Mouse (Mus musculus): ENCODE measurements around the gene Slc41a3. TPM values are rescaled to one million over a fixed set of nuclear protein-coding genes. Genes with fewer than 3 reads are reported as not detected.

Slc41a3 gene
- polyA plus RNA-seq, 1 experiment: not detected

GRCm38 (mm10) chr6:90616481-90616880 is 12.0 kb downstream of the Slc41a3 start:
- H3K4me3 ChIP-seq (ENCODE audit: insufficient read depth, low read depth, low read length): no peak overlapping the region
- WGBS: 97% methylated on average over 6 of the region's 6 CpGs
- H3K4me1 ChIP-seq (ENCODE audit: control insufficient read depth, insufficient read depth, low read length): peaks cover 3% of the 10 kb centered on the region; the same call in 1 of the 2 replicates
- TF ChIP-seq POLR2A (IDR thresholded peaks at IDR 0.05; ENCODE audit: insufficient read depth, low read depth, low read length) (no peak), CTCF (IDR thresholded peaks at IDR 0.05; ENCODE audit: insufficient read depth, low read depth, low read length) (no peak)
- no peak overlapping the region for H3K27ac ChIP-seq (ENCODE audit: insufficient read depth, low read depth, low read length)

- peaks cover 7% of the 10 kb centered on the region for H3K4me1 ChIP-seq (ENCODE audit: control insufficient read depth, insufficient read depth, low read length)
- 86% methylated on average over 4 of the region's 4 CpGs for WGBS
- no peak for TF ChIP-seq CTCF (IDR thresholded peaks at IDR 0.05; ENCODE audit: insufficient read depth, low read depth, low read length)
- TF ChIP-seq POLR2A (IDR thresholded peaks at IDR 0.05; ENCODE audit: insufficient read depth, low read depth, low read length): no peak
- no peak overlapping the region for H3K4me3 ChIP-seq (ENCODE audit: insufficient read depth, low read depth, low read length)
- no peak overlapping the region for H3K27ac ChIP-seq (ENCODE audit: insufficient read depth, low read depth, low read length)
Observed at GRCm38 (mm10) chr6:90618274-90618673, 13.7 kb downstream of the Slc41a3 start.

GRCm38 (mm10) chr6:90618821-90619636 is 14.5 kb downstream of the Slc41a3 start:
- TF ChIP-seq CTCF (IDR thresholded peaks at IDR 0.05; ENCODE audit: insufficient read depth, low read depth, low read length) (no peak), POLR2A (IDR thresholded peaks at IDR 0.05; ENCODE audit: insufficient read depth, low read depth, low read length) (no peak)
- 88% methylated on average over 19 of the region's 19 CpGs for WGBS

GRCm38 (mm10) chr6:90619936-90620335 is 15.4 kb downstream of the Slc41a3 start:
- WGBS: 85% methylated on average over 5 of the region's 5 CpGs
- TF ChIP-seq POLR2A (IDR thresholded peaks at IDR 0.05; ENCODE audit: insufficient read depth, low read depth, low read length): no peak
- TF ChIP-seq CTCF (IDR thresholded peaks at IDR 0.05; ENCODE audit: insufficient read depth, low read depth, low read length): no peak
- no peak overlapping the region for H3K4me3 ChIP-seq (ENCODE audit: insufficient read depth, low read depth, low read length)
- H3K27ac ChIP-seq (ENCODE audit: insufficient read depth, low read depth, low read length): no peak overlapping the region
- peaks cover 7% of the 10 kb centered on the region for H3K4me1 ChIP-seq (ENCODE audit: control insufficient read depth, insufficient read depth, low read length)

More at GRCm38 (mm10) chr6:90618821-90619636, 14.5 kb downstream of the Slc41a3 start:
- no peak overlapping the region for H3K4me3 ChIP-seq (ENCODE audit: insufficient read depth, low read depth, low read length)
- H3K27ac ChIP-seq (ENCODE audit: insufficient read depth, low read depth, low read length): no peak overlapping the region
- H3K4me1 ChIP-seq (ENCODE audit: control insufficient read depth, insufficient read depth, low read length): peaks cover 7% of the 10 kb centered on the region

- TF ChIP-seq POLR2A (IDR thresholded peaks at IDR 0.05; ENCODE audit: insufficient read depth, low read depth, low read length) (no peak), CTCF (IDR thresholded peaks at IDR 0.05; ENCODE audit: insufficient read depth, low read depth, low read length) (no peak)
- Histone ChIP-seq H3K4me1 (ENCODE audit: control insufficient read depth, insufficient read depth, low read length) (peaks cover 7% of the 10 kb centered on the region), H3K4me3 (ENCODE audit: insufficient read depth, low read depth, low read length) (no peak overlapping the region), H3K27ac (ENCODE audit: insufficient read depth, low read depth, low read length) (no peak overlapping the region)
- 82% methylated on average over 9 of the region's 9 CpGs for WGBS
Observed at GRCm38 (mm10) chr6:90620791-90621583, 16.5 kb downstream of the Slc41a3 start.

DNA sequence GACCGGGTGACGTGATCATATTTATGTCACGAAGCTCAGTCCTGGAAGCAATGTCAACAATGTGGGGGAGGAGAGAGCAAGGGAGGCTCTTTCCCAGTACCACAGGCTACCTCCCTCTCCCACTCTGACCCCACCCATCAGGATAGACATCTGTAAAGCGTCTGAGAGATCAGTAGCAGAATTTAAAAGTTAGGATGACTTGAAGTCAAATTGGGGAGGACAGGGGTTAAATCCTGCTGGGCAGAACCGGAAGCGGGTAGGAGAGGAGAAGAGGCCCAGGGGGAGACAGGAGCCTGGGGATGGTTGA is 17.0 kb downstream of the Slc41a3 start:
- no peak for TF ChIP-seq CTCF (IDR thresholded peaks at IDR 0.05; ENCODE audit: insufficient read depth, low read depth, low read length)
- TF ChIP-seq POLR2A (IDR thresholded peaks at IDR 0.05; ENCODE audit: insufficient read depth, low read depth, low read length): no peak
- peaks cover 7% of the 10 kb centered on the region for H3K4me1 ChIP-seq (ENCODE audit: control insufficient read depth, insufficient read depth, low read length)
- 94% methylated on average over 6 of the region's 6 CpGs for WGBS
- H3K4me3 ChIP-seq (ENCODE audit: insufficient read depth, low read depth, low read length): no peak overlapping the region
- H3K27ac ChIP-seq (ENCODE audit: insufficient read depth, low read depth, low read length): no peak overlapping the region

DNA sequence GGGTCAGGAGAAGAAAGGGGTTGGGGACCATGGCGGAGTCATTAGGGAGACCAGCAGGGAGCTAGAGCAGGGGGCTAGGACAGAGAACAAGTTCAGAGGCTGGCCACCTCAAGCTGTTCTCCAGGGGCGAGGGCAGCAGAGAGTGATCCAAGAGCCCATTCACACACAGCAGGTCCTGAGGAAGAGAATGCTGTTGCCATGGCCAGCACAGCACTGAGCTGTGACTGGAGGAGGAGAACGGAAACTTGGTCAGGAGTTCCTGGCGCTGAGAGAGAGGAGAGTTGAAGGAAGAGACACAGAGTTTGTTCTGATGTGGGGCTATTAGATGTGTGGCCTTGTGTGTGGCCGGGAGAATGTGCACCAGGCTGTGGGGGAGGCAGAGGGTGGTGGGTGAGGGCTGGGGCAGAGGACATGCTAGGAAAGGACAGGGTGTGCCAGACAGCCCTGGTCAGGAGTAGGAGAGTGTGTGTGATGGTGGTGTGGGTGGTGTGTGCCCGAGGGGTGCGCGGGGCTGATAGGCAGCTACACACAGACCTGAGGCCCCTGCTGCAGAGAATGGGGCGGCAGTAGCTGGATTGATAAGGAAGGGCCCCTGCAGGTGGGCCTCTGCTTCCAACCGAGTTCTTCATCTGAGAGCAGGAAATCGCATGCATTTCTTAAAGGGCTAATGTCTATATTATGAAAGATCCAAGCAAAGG is 18.4 kb downstream of the Slc41a3 start:
- TF ChIP-seq POLR2A (IDR thresholded peaks at IDR 0.05; ENCODE audit: insufficient read depth, low read depth, low read length) (no peak), CTCF (IDR thresholded peaks at IDR 0.05; ENCODE audit: insufficient read depth, low read depth, low read length) (no peak)
- peaks cover 7% of the 10 kb centered on the region for H3K4me1 ChIP-seq (ENCODE audit: control insufficient read depth, insufficient read depth, low read length)
- H3K4me3 ChIP-seq (ENCODE audit: insufficient read depth, low read depth, low read length): no peak overlapping the region
- no peak overlapping the region for H3K27ac ChIP-seq (ENCODE audit: insufficient read depth, low read depth, low read length)
- WGBS: 59% methylated on average over 11 of the region's 11 CpGs

DNA sequence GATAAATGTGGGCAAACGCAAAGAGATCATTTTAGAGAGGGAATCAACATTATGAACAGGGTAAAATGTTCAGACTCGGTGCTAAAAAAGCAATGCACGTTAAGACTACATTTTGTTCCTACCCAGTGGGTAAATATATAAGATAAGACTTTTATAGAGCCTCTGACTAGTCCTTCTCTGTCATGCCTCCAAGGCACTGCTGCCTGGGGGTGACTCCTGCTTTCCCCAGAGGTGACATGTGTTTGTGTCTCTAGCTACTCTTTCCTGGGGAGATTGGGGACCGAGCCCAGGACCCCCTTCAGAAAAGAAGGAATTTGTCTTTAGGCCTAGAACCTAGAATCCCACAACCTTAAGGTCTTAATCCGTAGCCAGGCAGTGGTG is 18.9 kb downstream of the Slc41a3 start:
- Histone ChIP-seq H3K27ac (ENCODE audit: insufficient read depth, low read depth, low read length) (no peak overlapping the region), H3K4me1 (ENCODE audit: control insufficient read depth, insufficient read depth, low read length) (peaks cover 7% of the 10 kb centered on the region), H3K4me3 (ENCODE audit: insufficient read depth, low read depth, low read length) (no peak overlapping the region)
- 88% methylated on average over 5 of the region's 5 CpGs for WGBS
- TF ChIP-seq POLR2A (IDR thresholded peaks at IDR 0.05; ENCODE audit: insufficient read depth, low read depth, low read length) (no peak), CTCF (IDR thresholded peaks at IDR 0.05; ENCODE audit: insufficient read depth, low read depth, low read length) (no peak)

Measured in olfactory bulb, adult 2 months (tissue).